9 mouse cellular contexts compared by ENCODE assay signal in the genomic region with DNA sequence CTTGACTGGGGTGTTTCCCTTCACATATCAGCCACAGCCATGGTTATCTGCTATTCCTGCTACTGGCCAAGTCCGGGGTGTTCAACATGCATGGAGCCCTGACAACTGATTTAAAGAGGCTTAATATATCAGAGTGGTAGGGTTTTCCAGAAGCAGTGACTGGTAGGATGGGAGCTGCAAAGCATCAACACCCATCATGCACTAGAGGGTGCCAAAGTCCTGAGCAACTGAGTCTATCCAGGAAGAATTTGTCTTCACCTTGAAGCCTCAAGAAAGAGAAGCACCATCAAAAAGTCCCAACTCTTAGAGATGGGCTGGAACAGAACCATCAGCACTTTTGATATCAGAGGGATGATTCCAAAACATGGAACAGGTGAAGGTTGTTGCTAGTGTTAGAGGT.
DNase-seq lines count a peak whose midpoint lies in the region; ATAC-seq and TF ChIP-seq lines count a peak whose summit lies in the region.
"Had no signal": no experiment of that assay in that cellular context is flagged by ENCODE, and none has a peak within 500 bp of the region (broad histone marks: within the 10 kb centered on the region; RNA-seq: fewer than 3 reads in every experiment).

No protein-coding gene starts in this region.

- no peaks in the 10 kb centered on the region for H3K27me3 ChIP-seq in limb, embryonic 14.5 days (ENCODE audit: control insufficient read depth, insufficient read depth, low read length)
- H3K27me3 ChIP-seq in limb, embryonic 10.5 days (ENCODE audit: low read depth, poor library complexity, severe bottlenecking) = no peaks in the 10 kb centered on the region
- no peaks in the 10 kb centered on the region for H3K27me3 ChIP-seq in liver, embryonic 11.5 days (replicated peaks; ENCODE audit: control insufficient read depth, insufficient read depth, low read length)

- WGBS in limb, embryonic 14.5 days = 57% methylated on average over 1 of the region's 1 CpGs
- 67% methylated on average over 1 of the region's 1 CpGs for WGBS in limb, embryonic 10.5 days
- 39% methylated on average over 1 of the region's 1 CpGs for WGBS in liver, embryonic 11.5 days

- no peak overlapping the region for H3K4me3 ChIP-seq in limb, embryonic 14.5 days (replicated peaks; ENCODE audit: low read length)
- no peak overlapping the region for H3K4me3 ChIP-seq in limb, embryonic 10.5 days
- H3K4me3 ChIP-seq in liver, embryonic 11.5 days (ENCODE audit: low read depth, low read length) = no peak overlapping the region

- no peaks in the 10 kb centered on the region for H3K4me1 ChIP-seq in limb, embryonic 14.5 days (ENCODE audit: control insufficient read depth, insufficient read depth, low read length)
- H3K4me1 ChIP-seq in limb, embryonic 10.5 days = no peaks in the 10 kb centered on the region
- no peaks in the 10 kb centered on the region for H3K4me1 ChIP-seq in liver, embryonic 11.5 days (replicated peaks; ENCODE audit: control insufficient read depth, insufficient read depth, low read length)

- no peaks in the 10 kb centered on the region for H3K36me3 ChIP-seq in limb, embryonic 14.5 days (ENCODE audit: control insufficient read depth, insufficient read depth, low read length)
- no peaks in the 10 kb centered on the region for H3K36me3 ChIP-seq in limb, embryonic 10.5 days
- no peaks in the 10 kb centered on the region for H3K36me3 ChIP-seq in liver, embryonic 11.5 days (ENCODE audit: control insufficient read depth, insufficient read depth, low read length)

- H3K4me2 ChIP-seq in limb, embryonic 14.5 days (replicated peaks; ENCODE audit: low read depth, low read length, severe bottlenecking) = no peak overlapping the region
- H3K4me2 ChIP-seq in liver, embryonic 11.5 days = no peak overlapping the region

- DNase-seq in adrenal gland, adult 2 months = peak; percentile 53
- DNase-seq in adrenal gland, postnatal 4 days (ENCODE audit: low spot score in 2 of 2) = no peak
- peak; percentile 42 for DNase-seq in limb, embryonic 14.5 days (ENCODE audit: low spot score)
- DNase-seq in limb, embryonic 10.5 days (ENCODE audit: low spot score) = no peak
- DNase-seq in c-Kit-positive CD71-positive TER-119-negative erythroid progenitor cells, embryonic 14.5 days (ENCODE audit: low read depth) = peak; percentile 1
- DNase-seq in frontal cortex, postnatal 10 days (ENCODE audit: low spot score in 2 of 2) = peak; percentile 18 to 33
- no peak for DNase-seq in liver, embryonic 11.5 days (ENCODE audit: low spot score)
- peak; percentile 13 for DNase-seq in skeletal muscle tissue, adult 2 months (ENCODE audit: low read depth, low spot score)

- no peak for TF ChIP-seq POLR2A in limb, embryonic 14.5 days (IDR thresholded peaks at IDR 0.05; ENCODE audit: borderline replicate concordance, extremely low read depth, insufficient read depth, insufficient read length)

- H3K27ac ChIP-seq in limb, embryonic 14.5 days (replicated peaks; ENCODE audit: low read depth, low read length) = no peak overlapping the region
- H3K27ac ChIP-seq in limb, embryonic 10.5 days = no peak overlapping the region
- no peak overlapping the region for H3K27ac ChIP-seq in liver, embryonic 11.5 days (ENCODE audit: low read depth, low read length)
- H3K27ac ChIP-seq: macrophage had no signal

- ATAC-seq in limb, embryonic 14.5 days (ENCODE audit: low FRiP score, low read depth) = no peak
- peak; percentile 45; the same call in 1 of the 2 replicates for ATAC-seq in liver, embryonic 11.5 days (replicated peaks; ENCODE audit: low FRiP score)

- no peak overlapping the region for H3K9ac ChIP-seq in limb, embryonic 14.5 days (ENCODE audit: low read depth, low read length, severe bottlenecking)
- no peak overlapping the region for H3K9ac ChIP-seq in liver, embryonic 11.5 days (ENCODE audit: low read depth, low read length)

- no peaks in the 10 kb centered on the region for H3K9me3 ChIP-seq in limb, embryonic 14.5 days (ENCODE audit: control insufficient read depth, low read length)
- no peaks in the 10 kb centered on the region for H3K9me3 ChIP-seq in limb, embryonic 10.5 days (replicated peaks)
- no peaks in the 10 kb centered on the region for H3K9me3 ChIP-seq in liver, embryonic 11.5 days (ENCODE audit: control insufficient read depth, low read length)

Comparison
In these comparisons a context has a peak if more than half of its experiments do, and no peak if none do; other contexts are left out.
1. DNase-seq: peak in adrenal gland, adult 2 months (single experiment), limb, embryonic 14.5 days (single experiment), c-Kit-positive CD71-positive TER-119-negative erythroid progenitor cells, embryonic 14.5 days (single experiment), frontal cortex, postnatal 10 days (2 of 2) and skeletal muscle tissue, adult 2 months (single experiment); none in adrenal gland, postnatal 4 days (0 of 2), limb, embryonic 10.5 days (single experiment) and liver, embryonic 11.5 days (single experiment).